Comparison of ENCODE assay signal across 22 mouse cellular contexts in the genomic region with DNA sequence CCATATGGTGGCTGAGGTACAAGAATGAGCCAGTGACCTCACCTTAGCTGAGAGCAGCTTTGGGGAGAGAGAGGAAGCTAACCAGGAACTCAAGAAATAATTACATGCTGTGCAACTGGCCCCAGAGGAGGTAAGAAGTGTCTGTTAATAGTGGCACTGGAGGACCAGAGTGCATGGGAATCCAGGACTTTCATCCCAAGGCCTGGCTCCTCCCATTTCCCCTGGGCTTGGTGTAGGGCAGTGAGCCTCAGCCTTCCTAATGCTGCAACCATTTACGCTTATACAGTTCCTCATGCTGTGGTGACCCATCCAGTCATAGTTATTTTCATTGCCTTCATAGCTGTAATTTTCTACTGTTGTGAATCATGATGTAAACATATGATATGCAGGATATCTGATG. TPM values are rescaled to one million over a fixed set of nuclear protein-coding genes. Genes with fewer than 3 reads are reported as not detected.
DNase-seq lines count a peak whose midpoint lies in the region; ATAC-seq and TF ChIP-seq lines count a peak whose summit lies in the region.
"Had no signal": no experiment of that assay in that cellular context is flagged by ENCODE, and none has a peak within 500 bp of the region (broad histone marks: within the 10 kb centered on the region; RNA-seq: fewer than 3 reads in every experiment).

No protein-coding gene starts in this region.

- H3K9me3 ChIP-seq in midbrain, embryonic 11.5 days (ENCODE audit: control insufficient read depth, low read length), result no peaks in the 10 kb centered on the region
- H3K9me3 ChIP-seq in midbrain, postnatal 0 days (ENCODE audit: low read length), result no peaks in the 10 kb centered on the region
- H3K9me3 ChIP-seq in intestine, embryonic 16.5 days (ENCODE audit: control insufficient read depth, low read length), result no peaks in the 10 kb centered on the region
- H3K9me3 ChIP-seq: embryonic facial prominence, embryonic 13.5 days; embryonic facial prominence, embryonic 15.5 days; forebrain, embryonic 10.5 days; forebrain, embryonic 12.5 days had no signal

- ATAC-seq in midbrain, embryonic 11.5 days (ENCODE audit: low FRiP score), result no peak
- ATAC-seq in midbrain, postnatal 0 days (ENCODE audit: low FRiP score), result no peak
- peak; percentile 58 for ATAC-seq in intestine, embryonic 16.5 days
- no peak for ATAC-seq in megakaryocyte, adult 5-6 weeks (ENCODE audit: poor library complexity, severe bottlenecking)
- ATAC-seq: forebrain, embryonic 14.5 days; forebrain, embryonic 16.5 days had no signal

- no peaks in the 10 kb centered on the region for H3K27me3 ChIP-seq in midbrain, embryonic 11.5 days (ENCODE audit: control insufficient read depth, insufficient read depth, low read length)
- no peaks in the 10 kb centered on the region for H3K27me3 ChIP-seq in midbrain, postnatal 0 days (ENCODE audit: insufficient read depth, low read length)
- no peaks in the 10 kb centered on the region for H3K27me3 ChIP-seq in intestine, embryonic 16.5 days (replicated peaks; ENCODE audit: control insufficient read depth, insufficient read depth, low read length)
- H3K27me3 ChIP-seq: embryonic facial prominence, embryonic 13.5 days; embryonic facial prominence, embryonic 15.5 days; forebrain, embryonic 12.5 days had no signal

- TF ChIP-seq CTCF in midbrain, postnatal 0 days (IDR thresholded peaks at IDR 0.05), result no peak

- H3K4me3 ChIP-seq in midbrain, embryonic 11.5 days (ENCODE audit: low read depth, low read length), result no peak overlapping the region
- H3K4me3 ChIP-seq in midbrain, postnatal 0 days (ENCODE audit: low read depth, low read length), result no peak overlapping the region
- H3K4me3 ChIP-seq in intestine, embryonic 16.5 days (ENCODE audit: low read length), result no peak overlapping the region
- H3K4me3 ChIP-seq: embryonic facial prominence, embryonic 13.5 days; embryonic facial prominence, embryonic 15.5 days; erythroblast, embryonic 14.5 days; forebrain, embryonic 10.5 days; forebrain, embryonic 12.5 days had no signal

- no peaks in the 10 kb centered on the region for H3K4me1 ChIP-seq in midbrain, embryonic 11.5 days (ENCODE audit: control insufficient read depth, insufficient read depth, low read length)
- H3K4me1 ChIP-seq in midbrain, postnatal 0 days (ENCODE audit: insufficient read depth, low read length), result no peaks in the 10 kb centered on the region; the same call in 1 of the 2 replicates
- no peaks in the 10 kb centered on the region for H3K4me1 ChIP-seq in intestine, embryonic 16.5 days (ENCODE audit: control insufficient read depth, insufficient read depth, low read length)
- H3K4me1 ChIP-seq: embryonic facial prominence, embryonic 15.5 days; forebrain, embryonic 12.5 days had no signal

- no peaks in the 10 kb centered on the region for H3K36me3 ChIP-seq in midbrain, embryonic 11.5 days (ENCODE audit: control insufficient read depth, insufficient read depth, low read length)
- no peaks in the 10 kb centered on the region for H3K36me3 ChIP-seq in midbrain, postnatal 0 days (ENCODE audit: insufficient read depth, low read length)
- H3K36me3 ChIP-seq in intestine, embryonic 16.5 days (ENCODE audit: control insufficient read depth, insufficient read depth, low read length), result no peaks in the 10 kb centered on the region
- H3K36me3 ChIP-seq: embryonic facial prominence, embryonic 13.5 days; embryonic facial prominence, embryonic 15.5 days; forebrain, embryonic 10.5 days; forebrain, embryonic 12.5 days had no signal

- H3K4me2 ChIP-seq in midbrain, embryonic 11.5 days, result no peak overlapping the region
- no peak overlapping the region for H3K4me2 ChIP-seq in midbrain, postnatal 0 days (ENCODE audit: low read depth, low read length, poor library complexity, severe bottlenecking)
- H3K4me2 ChIP-seq in intestine, embryonic 16.5 days (ENCODE audit: low read depth, low read length), result no peak overlapping the region
- H3K4me2 ChIP-seq: embryonic facial prominence, embryonic 13.5 days; embryonic facial prominence, embryonic 15.5 days; forebrain, embryonic 12.5 days had no signal

- DNase-seq in midbrain, embryonic 11.5 days (ENCODE audit: low spot score, missing footprints), result peak; percentile 28
- no peak for DNase-seq in midbrain, postnatal 0 days (ENCODE audit: low spot score)
- no peak for DNase-seq in urinary bladder, postnatal 36 days (ENCODE audit: low spot score in 2 of 2)
- DNase-seq: adrenal gland, adult 2 months; adrenal gland, postnatal 10 days; adrenal gland, postnatal 25 days; cerebellum, adult 11 months; cerebellum, adult 18-20 months; cerebellum, adult 8-10 months; cerebellum, adult 9-11 months; cerebellum, postnatal 14 days; cerebellum, postnatal 36 days; embryo, embryonic 11 days had no signal

- H3K27ac ChIP-seq in midbrain, embryonic 11.5 days (ENCODE audit: low read depth, low read length), result no peak overlapping the region
- no peak overlapping the region for H3K27ac ChIP-seq in midbrain, postnatal 0 days (ENCODE audit: low read depth, low read length)
- H3K27ac ChIP-seq in intestine, embryonic 16.5 days (ENCODE audit: low read length), result no peak overlapping the region
- H3K27ac ChIP-seq: embryonic facial prominence, embryonic 13.5 days; embryonic facial prominence, embryonic 15.5 days; forebrain, embryonic 10.5 days; forebrain, embryonic 12.5 days had no signal

- no peak overlapping the region for H3K9ac ChIP-seq in midbrain, embryonic 11.5 days (ENCODE audit: low read length)
- H3K9ac ChIP-seq in midbrain, postnatal 0 days (replicated peaks; ENCODE audit: low read length, poor library complexity, severe bottlenecking), result no peak overlapping the region
- H3K9ac ChIP-seq in intestine, embryonic 16.5 days (ENCODE audit: low read depth, low read length), result no peak overlapping the region
- H3K9ac ChIP-seq: embryonic facial prominence, embryonic 13.5 days; embryonic facial prominence, embryonic 15.5 days; forebrain, embryonic 12.5 days had no signal

- 85% methylated on average over 1 of the region's 1 CpGs for WGBS in midbrain, embryonic 11.5 days
- 100% methylated on average over 1 of the region's 1 CpGs for WGBS in midbrain, postnatal 0 days
- 80% methylated on average over 1 of the region's 1 CpGs for WGBS in intestine, embryonic 16.5 days

RNA-seq across cellular contexts. Expression of gene Arntl, which starts 17.4 kb away (rescaled TPM):
- 5.1 and 6.4 TPM in 2 replicates for polyA plus RNA-seq in midbrain, embryonic 11.5 days (2014; fragmentation: Nextera tagmentation; extraction: Ambion mirVana)
- total RNA-seq in midbrain, postnatal 0 days (2014; rRNA removed), result 27.3 and 29.7 TPM in 2 replicates
- 21.1 and 23.0 TPM in 2 replicates for polyA plus RNA-seq in midbrain, postnatal 0 days (2015; fragmentation: Nextera tagmentation; extraction: Ambion mirVana)
- 8.6 and 8.9 TPM in 2 replicates for polyA plus RNA-seq in intestine, embryonic 16.5 days (2015; fragmentation: Nextera tagmentation; extraction: Ambion mirVana)
- 7.3 and 8.9 TPM in 2 replicates for total RNA-seq in megakaryocyte, adult 5-6 weeks (2015)
- total RNA-seq in megakaryocyte, adult 5-6 weeks (2017), result 8.3 and 9.5 TPM in 2 replicates
